Mouse (Mus musculus): ENCODE measurements at regions not wholly inside any gene's neighbourhood (a gene's known extent, or its start where the extent isn't known, plus 50 kb on each side); places are given as distances from the start of the nearest gene placed in this dataset.
"Not testable (repeated sequence)": the region's sequence is repeated elsewhere in the genome, so short reads cannot be mapped to it uniquely, and the experiment has no call there.

- Histone ChIP-seq H3K27ac (ENCODE audit: insufficient read depth, low read length) (no peak overlapping the region), H3K4me1 (ENCODE audit: control insufficient read depth, insufficient read depth, insufficient read length) (no peaks in the 10 kb centered on the region), H3K36me3 (ENCODE audit: control insufficient read depth, insufficient read depth, low read length) (no peaks in the 10 kb centered on the region), H3K4me3 (ENCODE audit: extremely low read depth, insufficient read depth, insufficient read length) (no peak overlapping the region), H3K27me3 (ENCODE audit: control insufficient read depth, insufficient read depth, low read length) (no peaks in the 10 kb centered on the region)
- no peak for TF ChIP-seq POLR2A (IDR thresholded peaks at IDR 0.05; ENCODE audit: low read depth, low read length)
- TF ChIP-seq CTCF (IDR thresholded peaks at IDR 0.05; ENCODE audit: extremely low read depth, insufficient read depth, insufficient read length, insufficient replicate concordance), result no peak
- no peak for DNase-seq (ENCODE audit: low read depth in 1 of 2, low spot score in 2 of 2)
- 92% methylated on average over 1 of the region's 1 CpGs for WGBS
Measured at GRCm38 (mm10) chr16:86823496-86823895, 530.5 kb upstream of the N6amt1 start.

GRCm38 (mm10) chr16:86821586-86821985, 532.4 kb upstream of the N6amt1 start:
- no peaks in the 10 kb centered on the region for H3K27me3 ChIP-seq (ENCODE audit: control insufficient read depth, insufficient read depth, low read length)
- no peak overlapping the region for H3K4me3 ChIP-seq (ENCODE audit: extremely low read depth, insufficient read depth, insufficient read length)
- 96% methylated on average over 2 of the region's 2 CpGs for WGBS
- DNase-seq (ENCODE audit: low read depth in 1 of 2, low spot score in 2 of 2), result no peak
- H3K4me1 ChIP-seq (ENCODE audit: control insufficient read depth, insufficient read depth, insufficient read length), result no peaks in the 10 kb centered on the region
- H3K36me3 ChIP-seq (ENCODE audit: control insufficient read depth, insufficient read depth, low read length), result no peaks in the 10 kb centered on the region
- no peak overlapping the region for H3K27ac ChIP-seq (ENCODE audit: insufficient read depth, low read length)
- TF ChIP-seq CTCF (IDR thresholded peaks at IDR 0.05; ENCODE audit: extremely low read depth, insufficient read depth, insufficient read length, insufficient replicate concordance), result no peak
- no peak for TF ChIP-seq POLR2A (IDR thresholded peaks at IDR 0.05; ENCODE audit: low read depth, low read length)

- not testable (repeated sequence) for H3K27me3 ChIP-seq (ENCODE audit: control insufficient read depth, insufficient read depth, low read length); H3K36me3 ChIP-seq (ENCODE audit: control insufficient read depth, insufficient read depth, low read length); DNase-seq (ENCODE audit: low read depth in 1 of 2, low spot score in 2 of 2); H3K4me1 ChIP-seq (ENCODE audit: control insufficient read depth, insufficient read depth, insufficient read length); H3K27ac ChIP-seq (ENCODE audit: insufficient read depth, low read length); H3K4me3 ChIP-seq (ENCODE audit: extremely low read depth, insufficient read depth, insufficient read length)
- WGBS, result 57% methylated on average over 1 of the region's 1 CpGs
Measured at GRCm38 (mm10) chr16:86818639-86819038, 535.3 kb upstream of the N6amt1 start.

- H3K4me1 ChIP-seq (ENCODE audit: control insufficient read depth, insufficient read depth, insufficient read length), result no peaks in the 10 kb centered on the region
- no peak for DNase-seq (ENCODE audit: low read depth in 1 of 2, low spot score in 2 of 2)
- H3K4me3 ChIP-seq (ENCODE audit: extremely low read depth, insufficient read depth, insufficient read length), result no peak overlapping the region
- no peaks in the 10 kb centered on the region for H3K36me3 ChIP-seq (ENCODE audit: control insufficient read depth, insufficient read depth, low read length)
- no peak overlapping the region for H3K27ac ChIP-seq (ENCODE audit: insufficient read depth, low read length)
- TF ChIP-seq POLR2A (IDR thresholded peaks at IDR 0.05; ENCODE audit: low read depth, low read length), result no peak
- TF ChIP-seq CTCF (IDR thresholded peaks at IDR 0.05; ENCODE audit: extremely low read depth, insufficient read depth, insufficient read length, insufficient replicate concordance), result no peak
- no peaks in the 10 kb centered on the region for H3K27me3 ChIP-seq (ENCODE audit: control insufficient read depth, insufficient read depth, low read length)
- 69% methylated on average over 8 of the region's 8 CpGs for WGBS
Measured at GRCm38 (mm10) chr16:86816763-86817593, 537.0 kb upstream of the N6amt1 start.

GRCm38 (mm10) chr16:86816006-86816405, 538.0 kb upstream of the N6amt1 start:
- Histone ChIP-seq H3K27me3 (ENCODE audit: control insufficient read depth, insufficient read depth, low read length) (no peaks in the 10 kb centered on the region), H3K4me3 (ENCODE audit: extremely low read depth, insufficient read depth, insufficient read length) (no peak overlapping the region), H3K4me1 (ENCODE audit: control insufficient read depth, insufficient read depth, insufficient read length) (no peaks in the 10 kb centered on the region), H3K27ac (ENCODE audit: insufficient read depth, low read length) (no peak overlapping the region), H3K36me3 (ENCODE audit: control insufficient read depth, insufficient read depth, low read length) (no peaks in the 10 kb centered on the region)
- WGBS, result 74% methylated on average over 2 of the region's 2 CpGs
- DNase-seq (ENCODE audit: low read depth in 1 of 2, low spot score in 2 of 2), result no peak
- TF ChIP-seq POLR2A (IDR thresholded peaks at IDR 0.05; ENCODE audit: low read depth, low read length) (no peak), CTCF (IDR thresholded peaks at IDR 0.05; ENCODE audit: extremely low read depth, insufficient read depth, insufficient read length, insufficient replicate concordance) (no peak)

GRCm38 (mm10) chr16:86812692-86813091, 541.3 kb upstream of the N6amt1 start:
- 82% methylated on average over 5 of the region's 5 CpGs for WGBS
- no peak overlapping the region for H3K27ac ChIP-seq (ENCODE audit: insufficient read depth, low read length)
- H3K36me3 ChIP-seq (ENCODE audit: control insufficient read depth, insufficient read depth, low read length), result no peaks in the 10 kb centered on the region
- no peak overlapping the region for H3K4me3 ChIP-seq (ENCODE audit: extremely low read depth, insufficient read depth, insufficient read length)
- no peak for TF ChIP-seq CTCF (IDR thresholded peaks at IDR 0.05; ENCODE audit: extremely low read depth, insufficient read depth, insufficient read length, insufficient replicate concordance)
- TF ChIP-seq POLR2A (IDR thresholded peaks at IDR 0.05; ENCODE audit: low read depth, low read length), result no peak
- no peaks in the 10 kb centered on the region for H3K27me3 ChIP-seq (ENCODE audit: control insufficient read depth, insufficient read depth, low read length)
- no peak for DNase-seq (ENCODE audit: low read depth in 1 of 2, low spot score in 2 of 2)
- H3K4me1 ChIP-seq (ENCODE audit: control insufficient read depth, insufficient read depth, insufficient read length), result no peaks in the 10 kb centered on the region

GRCm38 (mm10) chr16:86808644-86809324, 545.2 kb upstream of the N6amt1 start:
- no peak for DNase-seq (ENCODE audit: low read depth in 1 of 2, low spot score in 2 of 2)
- Histone ChIP-seq H3K27me3 (ENCODE audit: control insufficient read depth, insufficient read depth, low read length) (no peaks in the 10 kb centered on the region), H3K27ac (ENCODE audit: insufficient read depth, low read length) (no peak overlapping the region), H3K4me1 (ENCODE audit: control insufficient read depth, insufficient read depth, insufficient read length) (no peaks in the 10 kb centered on the region), H3K36me3 (ENCODE audit: control insufficient read depth, insufficient read depth, low read length) (no peaks in the 10 kb centered on the region), H3K4me3 (ENCODE audit: extremely low read depth, insufficient read depth, insufficient read length) (no peak overlapping the region)
- WGBS, result 77% methylated on average over 5 of the region's 5 CpGs
- TF ChIP-seq POLR2A (IDR thresholded peaks at IDR 0.05; ENCODE audit: low read depth, low read length), result no peak
- no peak for TF ChIP-seq CTCF (IDR thresholded peaks at IDR 0.05; ENCODE audit: extremely low read depth, insufficient read depth, insufficient read length, insufficient replicate concordance)

All from spleen, adult 2 months (tissue).